Mouse (Mus musculus): ENCODE results near the gene Gm9780. TPM values are rescaled to one million over a fixed set of nuclear protein-coding genes. Genes with fewer than 3 reads are reported as not detected.

Gm9780 gene
- total RNA-seq, 2 experiments from 2014 or later = 0.87 to 4.7 TPM

Other genes starting within 250 kb of the Gm9780 start
- gene Anxa11, start 200.6 kb downstream of the Gm9780 start, total RNA-seq (2021) = 10 to 100 TPM; 70.0 to 81.0 TPM
- not detected for gene Plac9a, start 139.6 kb downstream of the Gm9780 start, total RNA-seq (2021)
- 10 to 100 TPM in 1 of 2 experiments, 1 to 10 TPM in 1; 9.2 to 10.0 TPM for gene Tmem254a, start 115.0 kb downstream of the Gm9780 start, total RNA-seq (2021)
- not detected for gene Cphx1, start 104.4 kb downstream of the Gm9780 start, total RNA-seq (2021)
- under 1 TPM; 0.77 to 0.83 TPM for gene Duxbl1, start 64.1 kb downstream of the Gm9780 start, total RNA-seq (2021)
- gene Tmem254c, start 24.6 kb upstream of the Gm9780 start, total RNA-seq (2021) = 10 to 100 TPM; 18.4 to 19.2 TPM
- gene Cphx2, start 38.8 kb upstream of the Gm9780 start, total RNA-seq (2021) = not detected
- not detected for gene Cphx3, start 39.6 kb upstream of the Gm9780 start, total RNA-seq (2021)
- gene Duxbl2, start 75.6 kb upstream of the Gm9780 start, total RNA-seq (2021) = under 1 TPM in 1 of 2 experiments, not detected in 1; 0.25 TPM
- 1 to 10 TPM; 3.8 to 7.3 TPM for gene Plac9b, start 139.8 kb upstream of the Gm9780 start, total RNA-seq (2021)
- gene Tmem254b, start 164.3 kb upstream of the Gm9780 start, total RNA-seq (2021) = 10 to 100 TPM; 15.0 to 16.8 TPM
- 1 to 10 TPM in 1 of 2 experiments, under 1 TPM in 1; 0.70 to 1.4 TPM for gene Duxbl3, start 215.3 kb upstream of the Gm9780 start, total RNA-seq (2021)